Mouse (Mus musculus): ENCODE results near the gene Allc.

Gene Allc

DNA sequence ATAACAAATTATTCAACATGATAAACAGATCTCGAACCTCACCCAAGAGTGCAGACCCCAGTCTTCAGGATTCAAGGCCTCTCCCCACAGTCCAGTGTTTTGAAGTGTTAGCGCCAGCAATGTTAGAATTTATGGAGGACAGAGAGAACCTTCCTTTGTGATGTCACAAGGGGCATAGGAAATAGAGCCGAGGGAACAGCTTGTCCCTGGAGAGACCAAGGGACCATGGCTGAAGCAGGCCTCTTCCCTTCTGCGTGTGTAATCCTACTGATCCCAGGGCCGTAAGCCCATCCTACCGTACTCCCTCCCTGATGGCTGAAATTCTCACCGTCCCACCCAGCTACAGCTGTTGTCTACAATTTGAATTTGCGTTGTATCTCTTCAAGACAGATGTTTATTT is at the start of gene Allc:
Gene Allc (minus strand): TSS at position 101 of the 400 bp plus-strand sequence.
- no peak for DNase-seq (ENCODE audit: low spot score)

DNA sequence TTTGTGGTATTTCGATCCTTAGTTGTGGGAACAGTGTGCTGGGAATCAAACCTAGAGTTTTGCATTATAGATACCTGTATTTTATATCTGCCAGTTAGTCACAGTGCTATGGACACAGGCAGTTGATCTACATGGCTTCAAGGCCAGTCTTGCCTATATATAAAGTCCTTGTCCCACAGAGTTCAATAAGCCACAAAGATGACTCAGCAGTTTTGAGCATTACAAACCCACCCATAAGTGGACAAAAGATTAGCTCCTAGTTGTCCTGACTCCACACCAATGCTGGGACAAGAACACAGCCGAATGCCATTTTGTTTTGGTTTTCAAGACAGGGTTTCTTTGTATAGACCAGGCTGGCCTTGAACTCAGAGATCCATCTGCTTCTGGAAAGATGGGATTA is 46.1 kb upstream of the Allc start:
- peak; percentile 10 for DNase-seq (ENCODE audit: low spot score)

DNA sequence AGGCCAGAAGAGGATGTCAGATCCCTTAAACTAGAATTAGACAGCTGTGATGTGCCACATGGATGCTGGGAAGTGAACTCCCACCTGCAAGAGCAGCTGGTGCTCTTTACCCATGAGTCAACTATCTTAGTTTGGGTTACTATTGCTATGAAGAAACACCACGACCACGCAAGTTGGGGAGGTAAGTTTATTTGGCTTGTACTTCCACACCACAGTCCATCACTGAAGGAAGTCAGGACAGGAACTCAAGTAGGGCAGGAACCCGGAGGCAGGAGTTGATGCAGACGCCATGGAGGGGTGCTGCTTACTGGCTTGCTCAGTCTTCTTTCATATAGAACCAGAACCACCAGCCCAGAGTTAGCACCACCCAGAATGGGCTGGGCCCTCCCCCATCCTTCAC is 44.8 kb upstream of the Allc start:
- DNase-seq (ENCODE audit: low spot score) = no peak

DNA sequence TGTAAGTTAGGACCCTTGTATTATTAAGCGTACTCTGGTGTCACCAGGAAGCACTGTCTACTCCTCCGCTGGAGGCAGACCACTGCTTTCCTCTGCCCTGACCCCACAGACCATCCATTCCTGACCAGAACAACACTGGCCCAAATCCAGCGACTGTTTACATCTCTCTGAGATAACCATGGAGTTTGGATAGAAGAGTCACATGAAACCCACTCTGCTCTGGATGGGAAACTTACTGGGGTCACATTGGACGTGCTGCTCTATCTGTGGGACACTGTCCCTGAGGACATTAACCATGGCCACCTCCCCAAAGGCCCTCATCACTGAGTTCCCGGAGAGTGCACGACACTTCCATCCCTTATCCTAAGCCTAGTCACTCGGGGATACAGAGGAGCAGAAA is 43.1 kb upstream of the Allc start:
- no peak for DNase-seq (ENCODE audit: low spot score)

DNA sequence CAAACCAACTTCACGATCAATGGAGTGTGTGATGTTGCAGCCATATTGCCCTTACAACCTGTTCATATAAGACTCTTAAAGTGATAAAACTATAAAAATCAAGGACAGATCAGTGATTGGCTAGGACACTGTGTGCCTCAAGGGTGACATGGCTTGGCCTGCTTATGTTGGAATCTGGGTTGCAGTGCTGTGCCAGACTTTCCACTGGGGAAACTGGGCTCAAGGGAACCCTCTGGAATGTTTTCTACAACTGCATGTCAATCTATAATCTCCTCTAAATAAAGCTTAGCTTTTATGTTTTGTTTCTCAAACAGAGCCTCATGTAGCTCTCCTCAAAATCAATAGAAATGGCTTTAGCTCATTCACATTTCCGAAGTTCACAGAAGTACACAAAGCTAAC is 41.9 kb upstream of the Allc start:
- no peak for DNase-seq (ENCODE audit: low spot score)

DNA sequence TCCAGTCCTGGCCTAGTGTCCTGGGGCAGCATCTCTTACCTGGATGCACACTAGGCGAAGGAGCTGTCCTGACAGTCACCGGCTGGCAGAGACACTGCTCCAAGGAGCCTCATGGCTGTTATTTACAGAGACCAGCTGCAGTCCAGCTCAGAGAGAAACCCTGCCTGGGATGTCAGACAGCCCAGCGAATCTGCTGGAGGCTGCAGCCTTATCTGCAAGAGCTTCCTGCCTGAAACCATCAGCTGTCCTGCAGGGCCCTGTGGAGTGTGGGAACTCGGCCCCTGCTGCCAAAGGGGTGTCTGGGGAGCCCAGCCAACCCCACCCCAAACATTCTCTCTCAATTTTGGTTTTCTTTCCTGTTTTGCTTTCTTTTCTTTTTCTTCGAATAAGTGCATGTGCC is 40.9 kb upstream of the Allc start, which contains the start of gene Colec11:
Gene Colec11 (minus strand): TSS at position 183 of the 400 bp plus-strand sequence.
- DNase-seq (ENCODE audit: low spot score) = no peak

DNA sequence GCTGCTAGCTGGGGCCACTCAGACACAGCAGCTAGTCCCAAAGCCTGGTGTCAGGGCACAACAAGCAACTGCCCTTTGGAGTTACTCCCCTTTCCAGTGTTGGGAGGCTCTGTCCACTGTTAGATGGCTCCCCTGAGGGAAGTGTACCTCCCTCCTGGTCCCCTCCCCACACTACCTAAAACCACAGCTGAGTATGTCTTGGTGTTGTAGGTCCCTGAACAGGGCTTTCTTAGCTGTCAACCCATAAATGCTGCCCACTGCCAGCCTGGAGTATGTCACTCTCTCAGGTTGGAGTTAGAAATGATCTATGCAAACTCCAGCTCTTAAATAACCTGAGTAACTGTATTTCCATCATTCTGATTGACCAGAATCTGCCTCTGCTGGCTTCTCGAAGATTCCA is 40.3 kb upstream of the Allc start:
- no peak for DNase-seq (ENCODE audit: low spot score)

DNA sequence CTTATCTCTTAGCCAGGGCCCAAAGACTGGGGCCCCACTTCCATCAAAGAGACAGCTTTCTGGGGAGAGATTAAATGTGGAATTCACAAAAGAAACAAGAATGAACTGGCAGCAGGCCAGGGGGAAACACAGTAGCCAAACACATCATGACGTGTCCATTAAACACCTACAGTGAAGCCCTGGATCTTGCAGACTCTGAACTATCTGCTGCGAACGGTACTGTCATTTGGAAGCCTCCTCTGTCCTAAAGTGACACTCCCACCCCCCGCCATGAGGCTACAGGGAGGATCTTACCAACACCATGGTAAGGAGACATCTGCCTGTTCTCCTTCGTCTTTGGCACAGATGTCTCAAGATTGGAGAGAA is 39.8 kb upstream of the Allc start:
- DNase-seq (ENCODE audit: low spot score) = no peak

DNA sequence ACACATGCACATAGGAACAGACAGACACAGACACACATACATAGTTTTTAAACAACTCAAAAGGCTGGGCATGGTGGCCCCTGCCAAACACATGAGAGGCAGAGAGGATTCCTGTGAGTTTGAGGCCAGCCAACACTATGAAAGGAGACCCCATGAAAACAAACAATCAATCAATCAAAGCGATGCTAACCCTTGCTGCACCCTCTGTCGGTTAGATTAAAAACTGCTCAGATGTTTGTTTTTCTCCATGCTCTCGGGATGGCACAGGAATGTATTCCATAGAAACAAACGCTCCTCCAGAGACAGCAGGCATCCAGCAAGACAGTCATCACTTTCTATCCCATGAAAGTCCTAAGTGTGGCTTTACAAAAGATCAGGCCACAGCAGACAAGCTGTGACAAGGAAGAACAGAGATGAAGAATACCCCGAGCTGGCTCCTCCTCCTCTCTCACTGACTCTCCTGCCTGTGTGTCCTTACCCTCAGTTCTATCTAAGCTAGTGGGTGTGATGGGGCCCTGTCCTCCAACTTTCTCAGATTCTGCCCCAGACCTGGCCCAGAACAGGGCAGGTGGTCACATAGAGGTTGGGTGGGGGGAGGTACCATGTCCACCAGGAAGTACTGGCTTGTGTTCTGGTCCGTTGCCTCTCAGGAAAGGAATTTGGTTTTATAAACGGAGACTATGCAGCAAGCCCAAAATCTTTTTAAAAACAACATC is 39.3 kb upstream of the Allc start:
- DNase-seq (ENCODE audit: low spot score) = peak; percentile 51

DNA sequence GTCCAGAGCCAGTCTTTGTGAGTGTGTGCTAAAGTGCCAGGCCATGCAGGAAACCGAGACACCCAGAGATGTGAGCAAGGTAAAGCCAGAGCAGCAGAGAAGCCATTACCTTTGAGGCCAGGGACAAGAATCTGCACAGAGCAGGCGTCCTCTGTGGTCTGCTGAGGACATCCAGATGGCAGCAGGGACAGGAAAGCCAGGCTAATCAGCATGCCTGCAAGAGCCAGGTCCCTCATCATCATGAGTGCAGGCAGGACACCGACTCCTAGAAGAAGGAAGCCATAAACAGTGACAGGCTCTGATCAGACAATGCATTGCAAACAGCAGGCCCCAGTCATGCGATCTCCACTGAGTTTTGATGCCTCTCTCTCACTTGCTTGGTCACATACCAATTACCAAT is 35.0 kb upstream of the Allc start:
- no peak for DNase-seq (ENCODE audit: low spot score)

DNA sequence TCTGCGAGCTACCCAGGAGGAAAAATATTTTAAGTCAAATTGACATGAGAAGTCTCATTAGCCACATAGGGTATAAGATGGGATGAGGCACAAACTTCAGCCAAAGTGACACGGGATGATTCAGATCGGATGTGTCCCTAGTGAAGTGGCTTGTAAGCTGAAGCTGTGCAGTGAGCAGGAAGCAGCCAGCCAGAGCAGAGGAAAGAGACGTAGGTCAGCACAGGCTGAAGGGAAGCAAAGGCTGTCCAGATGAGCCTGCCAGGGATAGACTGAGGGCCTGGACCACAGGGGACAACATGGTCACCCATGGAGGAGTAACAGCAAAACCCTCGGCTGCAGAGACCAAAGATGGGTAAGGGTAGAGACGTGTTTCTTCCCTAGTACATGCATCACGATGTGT is 32.1 kb upstream of the Allc start:
- DNase-seq (ENCODE audit: low spot score) = no peak

DNA sequence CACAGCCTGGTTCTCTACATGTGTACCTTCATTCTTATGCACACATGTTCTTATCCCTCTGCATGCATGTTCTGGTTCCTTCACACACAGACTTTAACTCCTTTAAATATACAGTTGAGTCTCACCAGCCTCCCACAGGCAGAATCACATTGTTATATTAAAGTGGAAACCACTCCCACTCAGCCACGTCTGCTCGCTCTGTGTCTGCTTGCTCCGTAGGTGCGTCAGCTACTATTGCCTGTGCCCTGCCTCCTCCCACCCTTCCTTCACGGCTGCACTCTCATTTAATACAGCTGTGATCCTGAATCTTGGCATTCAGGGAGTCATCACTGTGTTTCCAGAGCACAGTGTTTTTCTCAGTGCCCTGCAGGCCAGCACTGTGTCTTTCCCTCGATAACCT is 30.1 kb upstream of the Allc start:
- DNase-seq (ENCODE audit: low spot score) = no peak

DNA sequence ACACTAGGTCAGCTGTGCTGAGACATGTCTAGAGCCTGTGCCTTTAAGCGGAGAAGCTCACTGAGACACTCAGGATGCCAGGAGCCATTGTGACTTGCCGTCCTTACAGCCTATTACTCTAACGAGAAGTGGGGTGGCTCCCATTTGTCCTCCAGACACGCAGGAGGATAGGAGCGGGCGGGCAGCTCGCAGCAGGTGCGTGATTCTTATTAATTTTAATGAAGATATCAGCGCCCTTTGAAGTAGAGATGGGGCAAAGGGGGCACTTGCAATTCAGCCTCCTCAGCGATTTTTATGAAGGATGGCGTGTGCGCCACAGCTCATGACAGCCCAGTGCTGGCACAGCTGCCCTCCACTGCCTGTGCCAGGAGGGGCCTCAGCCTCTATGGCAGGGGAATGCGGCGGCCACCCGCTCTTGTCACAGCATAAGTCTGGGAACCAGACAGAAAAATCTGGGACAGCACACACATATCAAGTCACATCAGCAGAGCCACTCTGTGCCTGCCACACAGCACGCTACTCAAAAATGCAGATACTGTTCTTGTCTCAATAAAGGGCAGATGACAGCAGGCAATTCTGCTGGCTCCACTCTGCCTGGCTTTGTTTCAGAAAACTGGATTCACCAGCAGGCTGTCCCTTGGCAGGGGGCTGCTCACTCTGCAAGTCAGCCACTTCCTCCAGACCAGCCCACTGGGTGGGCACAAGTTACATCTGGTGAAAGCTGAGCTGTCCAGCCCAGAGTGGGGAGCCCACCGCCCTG is 25.4 kb upstream of the Allc start:
- DNase-seq (ENCODE audit: low spot score) = no peak

DNA sequence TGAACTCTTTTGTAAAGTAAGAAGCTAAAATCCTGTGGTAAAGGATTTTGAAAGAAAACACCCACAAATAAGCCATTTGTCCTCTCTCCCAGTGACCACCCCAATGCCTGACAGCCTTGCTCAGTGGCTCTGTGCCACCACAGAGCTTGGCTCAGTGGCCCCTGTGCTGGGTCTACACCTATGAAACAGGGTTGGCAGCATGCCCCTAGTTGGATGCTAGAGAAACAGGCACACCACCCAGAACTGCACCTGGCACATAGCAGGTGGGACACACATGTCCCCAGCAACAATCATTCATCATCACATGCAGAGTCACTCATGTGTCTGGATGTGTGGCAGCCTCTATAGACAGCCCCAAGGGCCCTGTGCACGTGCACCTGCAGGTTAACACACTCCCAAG is 21.2 kb upstream of the Allc start:
- DNase-seq (ENCODE audit: low spot score) = no peak

DNA sequence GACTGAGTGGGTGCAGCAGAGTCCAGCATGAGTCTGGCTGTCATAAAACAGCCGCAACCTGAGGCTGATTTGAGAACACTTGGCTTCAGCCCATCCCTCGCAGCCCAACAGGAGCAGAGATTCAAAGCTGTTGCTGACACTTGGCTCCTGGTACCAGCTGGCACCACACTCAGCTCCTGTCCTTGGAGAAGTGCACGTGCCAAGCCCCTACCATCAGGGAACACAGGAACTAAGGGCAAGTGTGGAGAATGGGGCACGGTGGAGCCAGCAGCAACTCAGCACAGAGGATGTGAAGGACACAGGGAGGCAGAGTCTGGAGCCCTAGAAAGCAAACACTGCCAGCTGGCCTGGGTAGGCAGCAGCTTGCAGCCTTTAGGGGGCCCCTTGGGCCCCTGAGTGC is 19.9 kb upstream of the Allc start:
- no peak for DNase-seq (ENCODE audit: low spot score)

DNA sequence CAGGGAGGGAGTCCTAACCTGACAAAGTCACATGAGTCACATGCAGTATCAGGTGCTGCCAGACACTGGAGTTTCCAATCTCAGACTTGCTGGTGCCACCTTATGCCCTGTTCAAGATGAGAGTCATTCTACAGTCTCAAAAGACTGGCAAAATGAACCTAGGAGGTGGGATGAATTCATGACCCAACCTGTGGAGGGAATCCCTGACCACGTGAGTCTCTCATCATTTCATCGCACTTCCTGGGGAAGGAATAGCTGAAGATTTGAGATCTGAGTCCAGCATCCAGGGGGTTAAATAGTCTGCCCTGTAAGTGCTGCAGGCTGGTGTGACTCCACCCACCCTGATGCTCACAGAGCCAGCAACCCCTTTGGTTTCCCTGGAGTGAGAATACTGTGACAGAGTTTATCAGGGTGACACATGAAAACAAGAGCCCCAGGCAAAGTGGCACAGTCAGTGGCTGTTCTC is 16.2 kb upstream of the Allc start:
- no peak for DNase-seq (ENCODE audit: low spot score)

DNA sequence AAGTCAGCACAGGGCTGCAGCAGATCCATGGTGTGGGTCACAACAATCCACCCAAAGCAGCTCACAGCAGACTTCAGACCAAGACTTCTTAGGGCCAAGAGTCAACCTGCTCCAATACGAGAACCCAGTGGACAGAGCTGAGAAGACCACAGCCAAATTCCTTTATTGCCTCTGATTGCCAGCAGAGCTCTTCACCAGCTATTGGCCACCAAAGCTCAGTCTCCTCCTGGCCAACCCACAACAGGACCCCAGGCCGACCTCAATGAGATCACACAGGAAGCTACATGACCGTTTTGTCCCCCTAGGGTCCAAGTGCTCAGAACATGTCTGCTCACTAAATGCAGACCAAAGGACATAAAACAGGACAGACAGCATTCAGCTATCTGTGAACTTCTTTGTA is 15.8 kb upstream of the Allc start:
- DNase-seq (ENCODE audit: low spot score) = no peak

DNA sequence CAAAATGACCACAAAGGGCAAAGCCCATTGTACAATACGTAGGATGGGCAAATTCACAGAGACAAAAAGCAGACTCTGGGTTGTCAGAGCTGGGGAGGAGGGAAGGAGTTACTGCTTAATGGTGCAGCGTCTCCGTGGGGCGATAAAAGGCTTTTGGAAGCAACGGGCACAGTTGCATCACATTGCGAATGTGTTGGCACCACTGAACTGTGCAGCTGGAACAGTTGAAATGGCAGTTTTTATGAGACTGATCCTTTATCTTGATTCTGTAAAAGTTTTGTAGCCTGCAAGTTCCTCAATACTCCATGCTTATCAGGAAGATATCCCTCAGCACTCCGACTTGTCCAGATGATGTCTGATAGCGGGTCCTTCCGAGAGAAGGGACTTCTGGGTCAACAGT is 15.4 kb upstream of the Allc start:
- DNase-seq (ENCODE audit: low spot score) = no peak

DNA sequence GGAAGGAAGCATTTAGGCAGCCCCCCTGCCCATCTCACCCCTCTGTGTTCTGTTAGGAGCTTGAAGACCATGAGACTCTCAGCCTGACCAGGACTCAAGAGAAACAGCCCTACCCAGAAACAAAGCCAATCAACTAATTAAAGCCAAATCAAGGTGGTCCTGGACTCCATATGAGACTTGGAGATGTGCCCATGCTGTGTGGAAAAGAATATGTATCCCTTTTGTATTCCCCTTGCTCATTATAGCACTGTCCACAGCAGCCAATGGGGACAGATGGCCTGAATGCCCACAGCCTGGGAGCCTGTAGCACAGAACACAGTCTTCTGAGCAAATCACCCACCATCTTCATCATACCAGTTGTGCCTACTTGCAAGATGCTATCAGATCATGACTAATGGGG is 14.5 kb upstream of the Allc start:
- no peak for DNase-seq (ENCODE audit: low spot score)

DNA sequence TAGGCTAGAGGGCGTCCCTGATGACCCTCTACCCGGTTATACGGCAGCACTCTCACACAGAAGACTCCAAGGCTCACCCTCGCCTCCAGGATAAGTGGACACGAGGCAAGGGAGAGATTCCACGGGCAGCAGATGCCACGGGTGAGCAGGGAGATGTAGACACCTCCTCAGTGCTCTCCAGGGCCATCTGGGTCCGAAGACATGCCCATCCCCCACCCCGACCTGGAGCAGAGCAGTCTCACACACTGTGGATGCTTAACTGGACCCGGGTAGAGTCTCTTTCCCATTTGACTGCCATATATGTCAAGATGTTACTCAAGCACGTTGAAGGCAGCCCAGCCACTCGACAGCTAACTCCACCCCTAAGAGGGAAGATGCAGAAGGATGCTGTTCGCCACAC is 8.1 kb upstream of the Allc start:
- DNase-seq (ENCODE audit: low spot score) = no peak

DNA sequence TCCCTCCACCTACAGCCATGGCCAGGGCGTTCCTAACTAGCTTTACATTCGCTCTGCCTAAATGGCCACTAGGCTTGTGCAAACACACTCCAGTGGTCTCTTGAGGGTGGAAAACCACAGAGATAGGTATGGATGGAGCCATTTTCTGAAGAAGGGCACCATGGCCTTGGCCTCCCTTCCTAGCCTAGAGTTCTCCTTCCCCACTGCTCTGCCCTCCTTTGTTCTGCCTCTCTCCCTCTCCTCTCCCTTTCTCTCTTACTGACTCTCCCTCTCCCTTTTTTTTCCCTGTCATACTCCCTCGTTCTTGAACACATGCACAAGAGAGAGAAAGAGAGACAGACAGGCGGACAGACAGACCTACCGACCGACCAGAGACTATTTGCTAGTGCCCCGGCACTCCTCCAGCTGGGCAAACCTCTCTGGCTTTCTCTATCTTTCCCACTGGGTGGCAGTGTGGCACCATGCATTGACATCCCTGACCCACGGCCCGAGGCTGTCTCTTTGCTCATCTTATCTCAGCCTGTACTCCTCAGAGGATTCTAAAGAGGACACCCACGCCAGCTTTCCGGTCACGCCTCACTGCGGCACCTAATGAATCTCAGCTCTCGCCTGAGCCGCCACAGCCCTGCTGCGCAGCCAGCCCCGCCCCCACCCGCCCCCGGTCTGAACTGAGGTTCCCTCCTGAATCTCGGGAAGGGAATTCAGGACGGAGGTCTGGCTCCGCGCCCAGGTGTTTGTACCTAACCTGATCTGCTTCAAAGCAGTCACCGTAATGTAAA is 7.0 kb upstream of the Allc start:
- peak; percentile 90 for DNase-seq (ENCODE audit: low spot score)

DNA sequence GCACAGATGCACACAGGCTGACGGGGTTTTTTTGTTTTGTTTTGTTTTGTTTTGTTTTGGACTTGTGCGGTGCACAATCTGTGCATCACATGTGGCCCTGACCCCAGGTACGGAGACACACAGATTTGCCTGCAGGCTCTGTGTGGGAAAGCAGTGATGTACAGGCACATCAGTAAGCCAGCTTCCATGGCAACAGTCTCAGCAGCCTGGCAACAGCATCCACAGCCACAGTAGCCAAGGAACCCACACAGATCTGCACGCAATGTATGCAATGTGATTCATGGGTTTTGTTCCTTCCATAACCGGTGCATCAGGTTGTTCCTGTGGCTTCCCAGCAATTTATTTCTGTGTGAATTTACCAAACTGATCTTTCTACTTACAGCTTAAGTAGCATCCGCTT is 5.6 kb upstream of the Allc start:
- DNase-seq (ENCODE audit: low spot score) = no peak

DNA sequence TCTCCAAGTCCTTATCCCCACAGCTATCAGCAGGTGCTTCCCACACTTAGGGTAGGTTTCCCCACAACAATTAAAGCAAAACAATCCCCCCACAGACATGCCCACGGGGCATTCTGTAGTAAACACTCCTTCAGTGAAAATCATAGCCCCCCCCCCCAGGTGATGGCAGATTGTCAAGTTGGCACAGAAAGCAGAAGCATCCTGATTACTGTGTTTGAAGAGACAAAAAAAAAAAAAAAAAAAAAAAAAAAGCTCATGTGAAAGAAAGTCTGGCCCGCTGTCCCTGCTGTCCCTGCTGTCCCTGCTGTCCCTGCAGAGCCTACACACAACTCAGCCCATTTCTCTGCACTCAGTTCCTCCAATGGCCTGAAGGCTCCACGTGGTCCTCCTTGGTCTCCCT is 1.7 kb upstream of the Allc start:
- DNase-seq (ENCODE audit: low spot score) = no peak
